Mouse (Mus musculus) cerebellum, postnatal 4 days (tissue): ENCODE data around the gene Gnat1.

ENCODE experiments used
- DNase-seq, 2 experiments: peaks; one replicate each; pipeline ENCODE4 v3.0.0; 2022; ENCODE audit warnings: low spot score in 2 of 2, mixed read lengths in 1 of 2

Gene Gnat1

GRCm38 (mm10) chr9:107645577-107645976 lies 33.9 kb downstream of the Gnat1 start:
- DNase-seq: peak; percentile 76 to 84

- DNase-seq: no peak
Measured at GRCm38 (mm10) chr9:107645153-107645510, 34.4 kb downstream of the Gnat1 start.

GRCm38 (mm10) chr9:107644495-107645152 lies 34.9 kb downstream of the Gnat1 start:
- peak; percentile 89 to 96 for DNase-seq

- DNase-seq: no peak
Measured at GRCm38 (mm10) chr9:107643544-107644214, 35.8 kb downstream of the Gnat1 start.

GRCm38 (mm10) chr9:107641666-107642065 lies 37.8 kb downstream of the Gnat1 start:
- no peak for DNase-seq

GRCm38 (mm10) chr9:107640257-107640772 lies 39.2 kb downstream of the Gnat1 start:
- DNase-seq: no peak

GRCm38 (mm10) chr9:107637070-107637469 lies 42.4 kb downstream of the Gnat1 start:
- peak in 1 of 2 experiments; percentile 46 for DNase-seq

GRCm38 (mm10) chr9:107635279-107636028 lies 44.1 kb downstream of the Gnat1 start, which contains the start of gene Gnai2:
TSS of gene Gnai2 (minus strand) at chr9:107635367.
- DNase-seq: peak; percentile 73 to 88

- no peak for DNase-seq
Measured at GRCm38 (mm10) chr9:107634406-107635278, 44.9 kb downstream of the Gnat1 start.

GRCm38 (mm10) chr9:107633661-107634405 lies 45.7 kb downstream of the Gnat1 start:
- peak in 1 of 2 experiments; percentile 43 for DNase-seq

- peak; percentile 51 to 59 for DNase-seq
Measured at GRCm38 (mm10) chr9:107633091-107633660, 46.3 kb downstream of the Gnat1 start.

- DNase-seq: peak in 1 of 2 experiments; percentile 50
Measured at GRCm38 (mm10) chr9:107632478-107632877, 47.0 kb downstream of the Gnat1 start.

- DNase-seq: no peak
Measured at GRCm38 (mm10) chr9:107631861-107632260, 47.7 kb downstream of the Gnat1 start.

GRCm38 (mm10) chr9:107631311-107631826 lies 48.1 kb downstream of the Gnat1 start:
- DNase-seq: no peak

GRCm38 (mm10) chr9:107630576-107630975 lies 48.9 kb downstream of the Gnat1 start:
- peak in 1 of 2 experiments; percentile 64 for DNase-seq

GRCm38 (mm10) chr9:107629901-107630425 lies 49.5 kb downstream of the Gnat1 start:
- DNase-seq: no peak

GRCm38 (mm10) chr9:107629411-107629730 lies 50.1 kb downstream of the Gnat1 start:
- DNase-seq: no peak

- DNase-seq: no peak
Measured at GRCm38 (mm10) chr9:107628721-107629410, 50.6 kb downstream of the Gnat1 start.
